Mouse (Mus musculus): ENCODE measurements around the gene Atoh7. TPM values are rescaled to one million over a fixed set of nuclear protein-coding genes. Genes with fewer than 3 reads are reported as not detected.

Gene Atoh7
- polyA plus RNA-seq (2012; rRNA removed; ENCODE audit: low replicate concordance) = 0.06 and 0.07 TPM in 2 replicates

GRCm38 (mm10) chr10:63099521-63099920 lies at the start of gene Atoh7:
Gene Atoh7 (plus strand): TSS chr10:63099651.

GRCm38 (mm10) chr10:63059862-63060261 lies 39.6 kb upstream of the Atoh7 start, which contains the start of gene Pbld1:
Gene Pbld1 (plus strand): TSS chr10:63060162.

Other genes with a start within 250 kb of the Atoh7 start
- gene Tet1, start 190.7 kb upstream of the Atoh7 start, polyA plus RNA-seq (2012; rRNA removed; ENCODE audit: low replicate concordance) = 0.02 and 0.47 TPM in 2 replicates
- gene Slc25a16, start 179.0 kb upstream of the Atoh7 start, polyA plus RNA-seq (2012; rRNA removed; ENCODE audit: low replicate concordance) = 17.8 and 37.8 TPM in 2 replicates
- gene Dna2, start 152.6 kb upstream of the Atoh7 start, polyA plus RNA-seq (2012; rRNA removed; ENCODE audit: low replicate concordance) = 1.7 and 3.2 TPM in 2 replicates
- gene Rufy2, start 119.4 kb upstream of the Atoh7 start, polyA plus RNA-seq (2012; rRNA removed; ENCODE audit: low replicate concordance) = 1.1 and 1.2 TPM in 2 replicates
- gene Hnrnph3, start 75.4 kb upstream of the Atoh7 start, polyA plus RNA-seq (2012; rRNA removed; ENCODE audit: low replicate concordance) = 1.7 and 2.8 TPM in 2 replicates
- 34.7 and 40.5 TPM in 2 replicates for gene Pbld2, start 75.3 kb upstream of the Atoh7 start, polyA plus RNA-seq (2012; rRNA removed; ENCODE audit: low replicate concordance)
- gene Pbld1, start 39.5 kb upstream of the Atoh7 start, polyA plus RNA-seq (2012; rRNA removed; ENCODE audit: low replicate concordance) = 7.2 and 17.2 TPM in 2 replicates
- 0.08 and 0.13 TPM in 2 replicates for gene Mypn, start 104.3 kb downstream of the Atoh7 start, polyA plus RNA-seq (2012; rRNA removed; ENCODE audit: low replicate concordance)
- gene Herc4, start 144.2 kb downstream of the Atoh7 start, polyA plus RNA-seq (2012; rRNA removed; ENCODE audit: low replicate concordance) = 2.5 and 3.0 TPM in 2 replicates